8 mouse cellular contexts compared by ENCODE assay signal in the genomic region with DNA sequence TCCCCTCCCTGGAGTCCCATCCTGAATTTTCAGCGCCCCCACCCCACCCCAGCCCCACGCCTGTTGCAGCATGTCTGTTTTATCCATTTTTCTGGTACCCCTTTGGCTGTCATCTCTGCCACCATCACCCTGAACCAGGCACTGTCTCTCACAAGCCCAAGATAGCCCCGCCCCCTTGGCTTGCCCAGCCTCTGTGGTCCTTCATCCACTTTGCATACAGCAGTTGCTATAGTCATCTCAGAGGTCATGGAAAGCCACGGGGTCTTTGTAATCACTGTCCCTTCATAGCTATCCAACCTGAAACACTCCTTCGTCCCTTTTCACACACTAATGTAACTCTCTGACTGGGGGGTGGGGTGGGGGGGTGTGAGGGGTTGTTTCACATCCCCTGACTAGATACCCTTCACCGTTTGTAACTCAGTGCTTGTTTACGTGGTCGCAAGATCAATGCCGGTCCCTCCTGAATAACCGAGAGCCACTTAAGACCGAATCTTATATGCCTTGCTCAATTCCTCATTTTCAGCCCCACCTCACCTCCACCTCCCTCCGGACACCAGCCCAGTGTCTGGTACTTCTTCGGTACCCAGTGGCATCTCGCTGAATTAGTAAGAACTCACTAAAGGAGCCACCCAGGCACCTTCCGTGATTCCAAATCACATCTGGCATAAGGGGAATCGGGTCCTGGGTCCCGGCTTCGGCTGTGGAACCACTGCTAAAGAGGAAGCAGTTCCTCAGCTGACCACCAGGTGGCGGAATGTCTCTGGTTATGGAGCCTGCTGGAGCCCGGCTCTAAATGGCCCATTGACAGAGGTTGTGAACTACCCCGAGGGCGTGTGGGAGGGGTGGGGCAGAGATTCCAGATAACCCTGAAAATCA. TPM values are rescaled to one million over a fixed set of nuclear protein-coding genes. Genes with fewer than 3 reads are reported as not detected.
DNase-seq lines count a peak whose midpoint lies in the region; ATAC-seq lines count a peak whose summit lies in the region.

No protein-coding gene starts in this region.

- intact Hi-C loops in gastrocnemius, postnatal 14 days (cut with DNase I; ENCODE audit: low total_unique reads) = loop anchor here (2.0 kb wide), 1 partner anchor 28 kb away; no protein-coding TSS in a partner anchor

- peak; percentile 93 for ATAC-seq in activated CD4-positive, CD25-positive, alpha-beta regulatory T cell, adult 4 months
- peak; percentile 87 for ATAC-seq in inflammation-experienced regulatory T-cells, adult 6 months
- ATAC-seq in megakaryocyte progenitor cell, adult 5-6 weeks (replicated peaks; ENCODE audit: poor library complexity) = peak; percentile 98

- peak; percentile 94 for DNase-seq in embryo, embryonic 10 days (ENCODE audit: low spot score)
- peak; percentile 87 for DNase-seq in gastrocnemius, postnatal 14 days
- DNase-seq in left cerebral cortex, adult 9 months (ENCODE audit: low spot score in 2 of 2) = peak; percentile 33 to 88
- peak; percentile 85 to 89 for DNase-seq in right cerebral cortex, postnatal 10 days (ENCODE audit: low spot score in 2 of 2)
- peak; percentile 92 for DNase-seq in urinary bladder, postnatal 14 days (ENCODE audit: low spot score)

RNA-seq across cellular contexts. Expression of a gene that starts 19.2 kb away (rescaled TPM):
- polyA plus RNA-seq in activated CD4-positive, CD25-positive, alpha-beta regulatory T cell, adult 4 months (2017; shearing (Covaris generic)) = under 1 TPM; 0.24 to 0.25 TPM
- total RNA-seq in gastrocnemius, postnatal 14 days (2021) = 1 to 10 TPM; 1.6 to 1.8 TPM
- under 1 TPM; 0.19 to 0.90 (median 0.47) TPM for polyA plus RNA-seq in inflammation-experienced regulatory T-cells, adult 6 months (2017; shearing (Covaris generic))
- 0.15 and 0.25 TPM in 2 replicates for total RNA-seq in megakaryocyte progenitor cell, adult 5-6 weeks (2015)
- total RNA-seq in megakaryocyte progenitor cell, adult 5-6 weeks (2017) = 0.17 TPM in 1 of 2 replicates, not detected in the other

RNA-seq across cellular contexts. Expression of a gene that starts 51.8 kb away (rescaled TPM):
- polyA plus RNA-seq in activated CD4-positive, CD25-positive, alpha-beta regulatory T cell, adult 4 months (2017; shearing (Covaris generic)) = 100 to 1,000 TPM; 251 to 266 TPM
- 10 to 100 TPM; 10.8 to 13.5 TPM for total RNA-seq in gastrocnemius, postnatal 14 days (2021)
- 100 to 1,000 TPM; 220 to 248 (median 235) TPM for polyA plus RNA-seq in inflammation-experienced regulatory T-cells, adult 6 months (2017; shearing (Covaris generic))
- total RNA-seq in megakaryocyte progenitor cell, adult 5-6 weeks (2015) = 94.3 and 101 TPM in 2 replicates
- total RNA-seq in megakaryocyte progenitor cell, adult 5-6 weeks (2017) = 46.1 and 48.6 TPM in 2 replicates

Comparison
In these comparisons a context has a peak if more than half of its experiments do, and no peak if none do; other contexts are left out.
1. Peak in every context shown above with its lines: DNase-seq and ATAC-seq.